Mouse (Mus musculus) liver, adult 2 months (tissue): ENCODE results near the gene Paqr5.

Source experiments
- CTCF ChIP-seq: fragments of 200-500 bp; IDR thresholded peaks from 2 replicates; pipeline ENCODE4 v1.5.1; 2011; ENCODE audit warnings: low read depth, low read length, control low read depth
- POLR2A ChIP-seq: fragments of 200-500 bp; IDR thresholded peaks from 2 replicates; pipeline ENCODE4 v1.6.1; 2011; ENCODE audit warnings: low read length, control low read depth; ENCODE audit not compliant: insufficient read depth; ENCODE audit errors: extremely low read depth

- TF ChIP-seq CTCF: no peak
- TF ChIP-seq POLR2A: no peak
These were observed at the start of gene Paqr5 for GRCm38 (mm10) chr9:62026600-62026999.
